Mouse (Mus musculus) embryo, embryonic 11.5 days (tissue): ENCODE measurements around the gene Gm34653.
"Not testable (repeated sequence)": the region's sequence is repeated elsewhere in the genome, so short reads cannot be mapped to it uniquely, and the experiment has no call there.

ENCODE experiments used
- DNase-seq: peaks from one replicate; pipeline ENCODE4 v3.0.0-alpha.2; 2012; ENCODE audit warnings: low read depth, low spot score

The Gm34653 gene

GRCm38 (mm10) chr2:34815893-34816292 is 16.9 kb upstream of the Gm34653 start:
- not testable (repeated sequence) for DNase-seq

GRCm38 (mm10) chr2:34818492-34818891 is 14.3 kb upstream of the Gm34653 start:
- DNase-seq = no peak

DNA sequence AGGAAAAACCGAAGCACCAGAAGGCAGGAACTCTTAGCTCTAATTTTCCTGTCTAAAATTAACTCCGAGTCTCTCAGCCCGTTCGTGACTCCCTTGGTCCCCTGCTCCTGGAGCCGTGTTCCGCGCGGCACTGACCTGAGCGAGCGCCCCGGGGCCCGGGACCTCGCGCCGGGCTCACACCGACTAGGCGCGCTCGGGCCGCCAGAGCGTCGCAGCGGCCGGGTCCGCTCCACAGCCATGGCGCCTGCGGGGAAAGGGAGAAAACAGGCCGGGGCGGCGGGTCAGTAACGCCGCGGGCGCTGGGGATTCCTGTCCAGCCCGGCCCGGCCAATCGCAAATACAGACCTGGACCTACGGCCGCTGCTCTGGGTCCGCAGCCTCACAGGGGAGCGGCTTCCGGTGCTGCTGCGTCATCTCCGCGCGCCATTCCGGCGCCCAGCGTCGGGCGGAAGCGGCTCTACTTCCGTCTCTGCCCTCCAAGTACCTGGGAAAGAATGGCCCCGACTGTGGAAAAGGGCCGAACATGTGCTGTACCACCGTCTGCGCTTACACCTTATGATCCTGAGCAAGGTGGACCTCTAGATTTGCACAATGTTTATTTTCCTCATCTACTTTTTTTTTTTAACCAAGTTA is 6.9 kb upstream of the Gm34653 start, which contains the start of gene Fbxw2:
Fbxw2 (minus strand) TSS at position 485 of the 633 bp plus-strand sequence.
- peak; percentile 83 for DNase-seq

- DNase-seq = peak; percentile 5
These were observed 6.2 kb upstream of the Gm34653 start for GRCm38 (mm10) chr2:34826460-34827231.

DNA sequence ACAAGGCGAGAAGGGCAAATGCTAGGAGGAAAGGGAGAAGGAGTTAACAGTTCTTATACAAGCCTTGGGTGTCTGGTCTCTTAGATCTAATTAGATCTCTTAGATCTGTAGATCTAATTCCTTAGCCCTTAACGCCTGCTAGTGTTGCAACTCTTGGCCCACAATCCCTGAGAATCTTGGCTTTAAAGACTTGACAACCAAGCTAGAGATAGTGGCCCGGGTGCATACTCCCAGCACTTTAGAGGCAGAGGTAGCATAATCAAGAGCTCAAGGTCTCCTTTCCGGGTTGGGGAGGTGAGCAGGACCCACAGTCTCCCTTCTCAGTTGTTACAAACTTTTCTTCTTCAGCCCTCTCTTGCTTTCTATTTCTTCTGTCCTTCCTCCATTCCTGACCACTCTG is 5.2 kb upstream of the Gm34653 start:
- DNase-seq = no peak

- no peak for DNase-seq
These were observed 4.8 kb upstream of the Gm34653 start for GRCm38 (mm10) chr2:34828026-34828425.

DNA sequence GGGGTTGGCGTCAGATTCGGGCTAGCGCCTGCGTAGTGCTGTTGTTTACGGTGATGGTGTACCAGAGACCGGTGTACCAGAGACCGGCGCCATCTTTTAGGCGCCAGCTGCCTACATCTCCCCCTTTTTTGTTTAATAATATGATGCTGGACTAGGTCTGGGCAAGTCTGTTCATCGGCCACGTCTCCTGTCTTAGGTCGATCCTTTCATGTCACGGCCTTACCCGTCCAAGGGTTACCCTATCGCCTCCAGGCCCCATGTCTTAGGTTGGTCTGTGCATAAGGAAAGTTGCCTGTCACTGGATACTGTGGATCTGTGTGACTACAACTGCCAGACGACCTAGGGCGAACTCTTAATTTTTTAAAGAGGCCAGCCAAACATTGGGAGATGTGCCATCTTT is 2.7 kb upstream of the Gm34653 start:
- DNase-seq = not testable (repeated sequence)

DNA sequence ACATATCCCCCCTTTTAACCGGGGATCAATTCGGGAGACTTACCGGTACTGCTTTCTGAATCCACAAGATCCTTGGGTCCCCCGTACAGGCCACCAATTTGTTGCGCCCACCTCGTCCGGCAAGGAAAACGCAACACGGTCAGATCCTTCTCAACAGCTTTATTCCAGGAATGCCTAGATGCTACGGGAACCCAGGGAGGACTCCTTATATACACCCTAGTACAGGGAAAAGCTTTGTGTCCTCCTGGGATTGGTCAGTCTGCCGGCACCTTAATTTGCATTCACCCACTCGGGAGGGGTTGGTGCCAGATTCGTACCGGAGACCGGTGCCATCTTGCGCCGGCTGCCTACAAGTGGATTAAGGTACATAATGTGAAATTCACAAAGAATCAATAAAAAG is 817 bp downstream of the Gm34653 start:
- no peak for DNase-seq

GRCm38 (mm10) chr2:34835669-34836068 is 2.9 kb downstream of the Gm34653 start:
- DNase-seq = no peak

DNA sequence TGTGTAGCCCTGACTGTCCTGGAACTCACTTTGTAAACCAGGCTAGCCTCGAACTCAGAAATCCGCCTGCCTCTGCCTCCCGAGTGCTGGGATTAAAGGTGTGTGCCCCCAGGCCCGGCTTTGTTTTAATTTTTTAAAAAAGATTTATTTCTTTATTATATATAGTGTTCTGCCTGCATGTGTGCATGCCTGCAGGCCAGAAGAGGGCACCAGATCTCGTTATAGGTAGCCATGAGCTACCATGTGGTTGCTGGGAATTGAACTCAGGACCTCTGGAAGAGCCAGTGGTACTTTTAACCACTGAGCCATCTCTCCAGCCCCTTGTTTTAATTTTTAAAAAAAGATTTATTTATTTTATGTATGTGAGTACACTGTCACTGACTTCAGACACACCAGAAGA is 7.3 kb downstream of the Gm34653 start:
- not testable (repeated sequence) for DNase-seq

DNA sequence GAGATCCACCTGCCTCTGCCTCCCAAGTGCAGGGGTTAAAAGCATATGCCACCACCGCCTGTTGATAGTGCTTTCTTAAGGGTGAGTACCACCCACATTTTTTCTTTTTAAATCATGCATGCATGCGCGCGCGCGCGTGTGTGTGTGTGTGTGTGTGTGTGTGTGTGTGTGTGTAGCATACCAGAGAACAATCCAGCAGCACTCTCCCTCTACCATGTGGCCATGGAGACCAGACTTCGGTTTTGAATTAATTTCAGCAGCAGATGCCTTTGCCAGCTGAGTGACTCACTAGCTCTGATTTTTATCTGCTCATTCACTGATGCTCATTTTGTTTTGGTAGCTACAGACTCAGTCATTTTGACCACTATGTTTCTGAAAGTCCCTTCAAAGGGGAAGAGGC is 8.9 kb downstream of the Gm34653 start:
- DNase-seq = no peak

DNA sequence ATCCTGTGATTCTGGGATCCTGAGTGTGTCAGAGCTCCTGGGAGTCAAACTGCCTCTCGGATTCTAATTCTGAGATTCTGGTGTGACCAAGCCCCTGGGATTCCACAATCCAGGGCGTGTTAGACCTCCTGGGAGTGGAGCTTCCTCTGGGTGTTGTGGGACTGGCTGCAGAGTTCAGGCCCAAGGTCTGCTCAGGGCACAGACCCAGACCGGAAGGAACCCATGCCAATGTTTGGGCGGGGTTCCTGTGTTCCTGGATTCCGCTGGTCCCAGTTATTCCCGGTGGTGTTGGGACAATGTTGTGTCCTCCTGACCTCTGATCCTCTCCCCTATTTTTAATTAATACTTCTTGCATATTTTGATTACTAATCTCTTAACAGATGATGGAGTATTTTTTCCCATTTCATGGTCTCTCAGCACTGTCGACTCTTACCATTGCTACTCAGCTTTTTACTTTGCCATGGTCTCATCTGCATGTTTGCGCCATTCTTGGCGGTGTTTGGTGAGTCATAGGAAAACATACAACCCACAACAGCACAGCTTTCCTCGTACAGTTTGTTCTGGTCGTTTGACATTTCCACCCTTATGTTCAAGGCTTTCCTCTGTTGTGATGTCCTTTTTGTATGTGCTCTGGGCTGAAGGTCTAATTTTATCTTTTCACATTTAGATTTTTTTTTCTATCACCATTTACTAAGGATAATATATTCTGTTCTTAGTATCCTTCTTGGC is 10.6 kb downstream of the Gm34653 start:
- no peak for DNase-seq

GRCm38 (mm10) chr2:34847702-34848101 is 14.9 kb downstream of the Gm34653 start:
- no peak for DNase-seq

- DNase-seq = no peak
These were observed 22.5 kb downstream of the Gm34653 start for GRCm38 (mm10) chr2:34855265-34855664.

DNA sequence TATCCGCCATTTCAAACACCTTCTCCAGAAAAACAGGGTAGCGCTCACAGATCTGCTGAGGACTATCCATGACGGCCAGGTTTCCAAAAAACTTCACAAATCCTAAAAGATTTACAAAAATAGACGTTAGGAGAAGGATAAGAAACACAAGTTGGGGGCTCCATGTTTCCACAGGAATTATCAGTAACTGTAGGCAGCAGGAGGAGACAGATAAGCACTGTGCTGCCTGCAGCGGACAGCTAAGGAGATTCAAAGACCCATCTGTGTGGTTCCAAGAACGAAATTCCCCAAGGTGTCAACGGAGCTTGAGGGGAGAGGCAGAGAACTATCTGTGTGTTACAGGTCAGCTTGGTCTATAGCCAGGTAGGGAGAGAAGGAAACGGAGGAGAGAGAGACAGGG is 24.9 kb downstream of the Gm34653 start:
- no peak for DNase-seq

GRCm38 (mm10) chr2:34869680-34870079 is 36.9 kb downstream of the Gm34653 start:
- no peak for DNase-seq

DNA sequence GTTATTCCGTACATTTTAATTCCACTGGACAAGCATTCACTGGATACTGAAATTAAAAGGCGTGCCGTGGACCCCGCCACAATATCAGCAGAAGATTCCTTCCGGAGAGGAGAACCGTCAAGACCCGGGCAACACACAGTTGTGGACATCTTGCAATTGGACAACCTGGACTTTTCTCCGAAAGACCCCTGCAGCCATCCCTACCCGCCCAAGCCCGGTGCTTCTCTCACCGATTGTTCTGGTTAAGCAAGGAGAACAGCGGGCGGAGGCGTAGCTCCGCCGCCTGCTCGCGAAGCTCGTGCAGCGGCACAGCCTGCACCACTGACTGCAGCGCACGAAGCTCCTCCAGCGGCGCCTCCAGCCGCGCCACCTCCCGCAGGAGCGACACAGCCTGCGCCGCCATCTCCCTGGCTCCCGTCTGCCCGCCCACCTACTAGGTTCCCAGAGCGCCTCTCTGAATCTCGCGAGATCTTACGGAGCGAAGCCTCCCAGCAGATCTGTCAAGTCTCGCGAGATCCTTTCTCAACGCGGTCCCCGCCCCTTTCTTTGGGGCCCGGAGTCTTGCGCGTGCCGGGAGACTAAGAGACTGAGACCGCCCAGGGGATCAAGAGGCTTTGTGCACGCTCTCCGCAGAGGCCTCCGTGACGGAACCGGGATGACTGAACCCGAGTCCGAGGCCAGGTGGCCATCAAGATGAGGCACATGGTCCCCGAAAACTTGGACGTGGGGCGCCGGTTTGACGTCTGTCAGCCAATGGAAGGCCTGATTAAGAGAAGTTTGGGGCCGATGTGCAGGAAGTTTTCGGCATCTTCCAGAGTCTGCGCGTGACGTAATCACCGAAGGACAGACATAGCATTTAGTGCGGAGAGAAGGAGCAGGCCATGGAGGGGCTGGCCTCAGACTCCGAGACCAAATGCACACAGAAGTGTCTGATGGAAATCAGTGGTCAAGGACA is 38.0 kb downstream of the Gm34653 start:
- DNase-seq = peak; percentile 99

DNA sequence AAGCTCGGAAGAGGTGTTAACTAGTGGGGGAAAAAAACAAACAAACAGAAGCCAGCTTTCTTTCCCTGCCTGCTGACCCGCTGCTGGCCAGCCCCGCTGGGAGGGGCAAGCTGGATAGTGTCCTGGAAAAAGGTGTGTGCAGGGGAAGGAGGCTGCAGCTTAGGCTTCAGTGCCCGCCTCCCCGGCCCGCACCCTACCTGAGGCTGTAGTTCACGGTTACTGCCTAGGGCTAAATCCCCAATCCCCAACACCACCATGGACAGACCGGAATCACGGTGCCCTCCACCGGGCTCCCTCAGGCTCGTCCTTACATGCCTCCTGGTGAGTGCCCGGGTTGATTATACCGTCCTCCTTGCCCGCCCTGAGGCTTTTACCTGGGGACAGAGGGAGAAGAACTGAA is 41.5 kb downstream of the Gm34653 start, which contains the start of gene Cutal:
Cutal (plus strand) TSS at position 126 of the 400 bp plus-strand sequence.
- no peak for DNase-seq

DNA sequence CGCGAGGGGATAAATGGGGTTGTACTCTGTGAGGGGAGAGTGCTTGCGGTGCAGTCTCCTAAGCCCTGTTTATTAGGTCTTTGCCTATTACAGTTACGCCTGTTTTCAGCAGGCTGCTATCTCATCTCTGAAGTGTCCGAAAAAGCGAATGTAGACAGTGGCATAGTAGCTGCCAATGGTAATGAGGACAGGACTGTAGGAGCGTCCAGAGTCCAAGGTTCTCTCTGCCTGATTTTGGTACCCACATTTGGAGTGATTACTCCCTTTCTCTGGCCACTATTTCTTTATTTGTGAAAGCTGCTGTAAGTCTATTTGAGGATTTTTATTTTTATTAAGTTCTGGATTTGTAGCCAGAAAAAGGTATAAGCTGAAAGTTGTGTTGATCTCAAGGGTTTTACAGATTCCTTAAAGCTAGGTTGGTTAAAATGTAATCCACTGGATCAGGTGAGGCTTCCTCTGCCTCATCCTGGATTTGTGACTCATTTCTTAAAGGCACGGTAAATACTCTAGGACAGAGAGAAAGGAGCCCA is 42.1 kb downstream of the Gm34653 start, which contains the start of gene Psmd5:
Psmd5 (minus strand) TSS at position 153 of the 530 bp plus-strand sequence.
- DNase-seq = no peak

DNA sequence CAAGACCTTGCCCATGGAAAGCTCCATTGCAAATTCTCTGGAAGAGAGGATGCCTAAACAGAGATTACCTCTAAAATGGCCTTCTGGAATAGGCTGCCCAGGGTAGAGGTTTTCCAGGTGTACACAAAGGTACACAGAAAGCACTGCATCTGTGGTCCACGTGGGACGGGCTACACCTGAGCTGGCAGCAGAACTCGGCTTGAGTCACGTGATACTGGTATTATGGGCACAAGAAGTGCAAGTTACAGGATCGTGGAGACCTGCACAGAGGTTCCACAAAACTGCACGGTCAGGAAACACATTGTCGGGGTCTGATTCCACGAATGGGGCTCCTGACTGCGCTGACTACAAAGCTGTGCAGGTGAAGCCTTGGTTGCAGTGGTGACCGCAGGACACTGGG is 47.2 kb downstream of the Gm34653 start:
- DNase-seq = no peak

DNA sequence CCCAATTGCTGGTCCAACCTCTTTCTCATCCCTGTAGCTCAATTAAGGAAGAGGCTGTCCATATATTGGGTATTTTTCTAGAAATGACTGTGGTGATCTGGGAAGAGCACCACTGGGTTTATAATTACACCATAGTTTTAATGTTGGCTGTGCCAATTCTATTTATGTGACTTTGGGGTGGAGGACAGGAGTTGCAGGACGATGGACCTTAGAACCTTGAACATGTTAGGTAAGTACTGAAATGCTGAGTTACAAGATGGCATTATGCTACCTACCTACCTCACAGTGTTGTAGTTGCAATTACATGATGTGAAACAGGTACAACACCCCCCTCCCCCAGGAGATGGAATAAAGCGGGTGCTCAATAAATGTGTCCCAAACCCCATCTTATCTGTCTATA is 50.0 kb downstream of the Gm34653 start:
- no peak for DNase-seq
